Comparison of ENCODE assay signal across 15 mouse cellular contexts in the genomic region with DNA sequence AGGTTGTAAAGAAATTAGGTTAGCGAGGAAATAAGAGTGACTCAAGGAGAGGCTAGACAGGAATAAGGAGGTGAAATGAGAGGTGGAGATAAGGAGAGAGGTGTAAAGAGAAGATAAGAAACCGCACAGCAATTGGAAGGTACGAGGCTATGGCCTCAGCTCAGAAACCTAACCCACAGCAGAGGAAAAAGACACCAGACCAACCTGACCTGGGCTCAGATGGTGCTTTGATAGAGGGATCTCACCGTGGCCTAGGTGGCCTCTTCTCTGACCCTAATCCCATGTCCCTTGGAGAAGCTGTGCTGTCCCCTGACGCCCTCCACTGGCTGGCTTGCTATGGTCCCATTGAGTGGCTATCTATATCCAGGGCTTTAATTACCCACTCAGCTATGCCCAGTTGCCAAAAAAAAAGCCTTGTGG. TPM values are rescaled to one million over a fixed set of nuclear protein-coding genes. Genes with fewer than 3 reads are reported as not detected.
DNase-seq lines count a peak whose midpoint lies in the region; ATAC-seq lines count a peak whose summit lies in the region.
"Had no signal": no experiment of that assay in that cellular context is flagged by ENCODE, and none has a peak within 500 bp of the region (broad histone marks: within the 10 kb centered on the region; RNA-seq: fewer than 3 reads in every experiment).

No protein-coding gene starts in this region.

- intact Hi-C loops in heart, postnatal 14 days (cut with DNase I): loop anchor here (5.0 kb wide), 1 partner anchor 40 kb away; no protein-coding TSS in a partner anchor

- H3K27me3 ChIP-seq in heart, embryonic 13.5 days (replicated peaks): peaks cover 4% of the 10 kb centered on the region
- H3K27me3 ChIP-seq in liver, embryonic 12.5 days (replicated peaks): peaks cover 66% of the 10 kb centered on the region
- peaks cover 50% of the 10 kb centered on the region for H3K27me3 ChIP-seq in liver, embryonic 13.5 days

- no peaks in the 10 kb centered on the region for H3K36me3 ChIP-seq in heart, embryonic 13.5 days
- no peaks in the 10 kb centered on the region for H3K36me3 ChIP-seq in liver, embryonic 12.5 days
- H3K36me3 ChIP-seq in liver, embryonic 13.5 days: no peaks in the 10 kb centered on the region

- no peak for DNase-seq in heart, postnatal 14 days
- no peak for DNase-seq in liver
- DNase-seq in liver, embryonic 13.5 days: no peak
- DNase-seq in adrenal gland, postnatal 10 days: no peak
- no peak for DNase-seq in thymus, postnatal 36 days
- DNase-seq: cerebellum, postnatal 14 days; gastrocnemius, postnatal 25 days; right cerebral cortex, postnatal 25 days had no signal

- peak overlapping the region; percentile 77; the same call in 1 of the 2 replicates for H3K27ac ChIP-seq in heart, embryonic 13.5 days (replicated peaks)
- no peak overlapping the region for H3K27ac ChIP-seq in liver, embryonic 12.5 days
- H3K27ac ChIP-seq in brown adipose tissue, adult 24 weeks (replicated peaks; ENCODE audit: low read depth, low read length): peak overlapping the region; percentile 83
- H3K27ac ChIP-seq in liver, embryonic 13.5 days: no peak overlapping the region

- peak overlapping the region; percentile 24; the same call in 1 of the 2 replicates for H3K9ac ChIP-seq in heart, embryonic 13.5 days
- no peak overlapping the region for H3K9ac ChIP-seq in liver, embryonic 12.5 days
- no peak overlapping the region for H3K9ac ChIP-seq in liver, embryonic 13.5 days

- H3K4me2 ChIP-seq in heart, embryonic 13.5 days: peak overlapping the region; percentile 99
- peak overlapping the region; percentile 7; the same call in 1 of the 2 replicates for H3K4me2 ChIP-seq in liver, embryonic 12.5 days
- H3K4me2 ChIP-seq in liver, embryonic 13.5 days: no peak overlapping the region

- WGBS in heart, embryonic 13.5 days: 42% methylated on average over 5 of the region's 5 CpGs
- 17% methylated on average over 5 of the region's 5 CpGs for WGBS in liver, embryonic 12.5 days (ENCODE audit: insufficient replicate concordance)
- 19% methylated on average over 5 of the region's 5 CpGs for WGBS in liver, embryonic 13.5 days (ENCODE audit: insufficient replicate concordance)

- peaks cover 38% of the 10 kb centered on the region for H3K4me1 ChIP-seq in heart, embryonic 13.5 days
- H3K4me1 ChIP-seq in liver, embryonic 12.5 days: peaks cover 40% of the 10 kb centered on the region
- H3K4me1 ChIP-seq in brown adipose tissue, adult 24 weeks (ENCODE audit: control insufficient read depth, insufficient read depth, insufficient read length, low read length): peaks cover 7% of the 10 kb centered on the region; the same call in 1 of the 2 replicates
- peaks cover 39% of the 10 kb centered on the region for H3K4me1 ChIP-seq in liver, embryonic 13.5 days (replicated peaks)

- no peak overlapping the region for H3K4me3 ChIP-seq in heart, embryonic 13.5 days
- no peak overlapping the region for H3K4me3 ChIP-seq in liver, embryonic 12.5 days
- no peak overlapping the region for H3K4me3 ChIP-seq in brown adipose tissue, adult 24 weeks (ENCODE audit: insufficient read depth, low read depth, low read length)
- no peak overlapping the region for H3K4me3 ChIP-seq in liver, embryonic 13.5 days (replicated peaks)

- H3K9me3 ChIP-seq in heart, embryonic 13.5 days: no peaks in the 10 kb centered on the region
- no peaks in the 10 kb centered on the region for H3K9me3 ChIP-seq in liver, embryonic 12.5 days (replicated peaks)
- H3K9me3 ChIP-seq in liver, embryonic 13.5 days (replicated peaks): no peaks in the 10 kb centered on the region
- H3K9me3 ChIP-seq: megakaryocyte, embryonic 14.5 days had no signal

- no peak for ATAC-seq in heart, embryonic 13.5 days (ENCODE audit: extremely low read depth, insufficient number of reproducible peaks, low FRiP score, low TSS enrichment)
- ATAC-seq in liver, embryonic 12.5 days: peak; percentile 51
- ATAC-seq in liver, embryonic 13.5 days (ENCODE audit: low read depth): peak; percentile 39; the same call in 1 of the 2 replicates
- ATAC-seq: CD4-positive, CD25-positive, alpha-beta regulatory T cell, adult 4 months had no signal

RNA-seq across cellular contexts. Expression of gene Phldb1, which starts 2.9 kb away (rescaled TPM):
- 20.2 and 24.4 TPM in 2 replicates for polyA plus RNA-seq in heart, embryonic 13.5 days (2015; fragmentation: Nextera tagmentation; extraction: Ambion mirVana)
- total RNA-seq in heart, postnatal 14 days (2021): 100 to 1,000 TPM; 124 to 132 TPM
- 5.2 and 6.5 TPM in 2 replicates for polyA plus RNA-seq in liver, embryonic 12.5 days (2016; fragmentation: Nextera tagmentation; extraction: Ambion mirVana)
- polyA plus RNA-seq in brown adipose tissue, adult 24 weeks (2012; ENCODE audit: insufficient read depth, insufficient read length, missing spikeins): 19.6 and 27.6 TPM in 2 replicates
- polyA plus RNA-seq in liver, embryonic 13.5 days (2015; fragmentation: Nextera tagmentation; extraction: Ambion mirVana): 2.1 and 3.2 TPM in 2 replicates
- 10 to 100 TPM; 54.5 to 63.9 TPM for total RNA-seq in adrenal gland, postnatal 10 days (2021)

RNA-seq across cellular contexts. Expression of gene Arcn1, which starts 35.5 kb away (rescaled TPM):
- 114 and 119 TPM in 2 replicates for polyA plus RNA-seq in heart, embryonic 13.5 days (2015; fragmentation: Nextera tagmentation; extraction: Ambion mirVana)
- total RNA-seq in heart, postnatal 14 days (2021): 10 to 100 TPM; 80.1 to 88.6 TPM
- polyA plus RNA-seq in liver, embryonic 12.5 days (2016; fragmentation: Nextera tagmentation; extraction: Ambion mirVana): 127 TPM in 2 replicates
- 68.4 and 96.1 TPM in 2 replicates for polyA plus RNA-seq in brown adipose tissue, adult 24 weeks (2012; ENCODE audit: insufficient read depth, insufficient read length, missing spikeins)
- 87.3 and 113 TPM in 2 replicates for polyA plus RNA-seq in liver, embryonic 13.5 days (2015; fragmentation: Nextera tagmentation; extraction: Ambion mirVana)
- 100 to 1,000 TPM; 138 to 150 TPM for total RNA-seq in adrenal gland, postnatal 10 days (2021)

RNA-seq across cellular contexts. Expression of gene Ift46, which starts 35.6 kb away (rescaled TPM):
- polyA plus RNA-seq in heart, embryonic 13.5 days (2015; fragmentation: Nextera tagmentation; extraction: Ambion mirVana): 65.7 and 68.6 TPM in 2 replicates
- 10 to 100 TPM; 32.7 to 41.8 TPM for total RNA-seq in heart, postnatal 14 days (2021)
- polyA plus RNA-seq in liver, embryonic 12.5 days (2016; fragmentation: Nextera tagmentation; extraction: Ambion mirVana): 24.3 and 24.7 TPM in 2 replicates
- polyA plus RNA-seq in brown adipose tissue, adult 24 weeks (2012; ENCODE audit: insufficient read depth, insufficient read length, missing spikeins): 28.3 and 47.4 TPM in 2 replicates
- 21.7 and 22.4 TPM in 2 replicates for polyA plus RNA-seq in liver, embryonic 13.5 days (2015; fragmentation: Nextera tagmentation; extraction: Ambion mirVana)
- 10 to 100 TPM; 73.0 to 87.7 TPM for total RNA-seq in adrenal gland, postnatal 10 days (2021)

RNA-seq across cellular contexts. Expression of gene Treh, which starts 59.1 kb away (rescaled TPM):
- polyA plus RNA-seq in heart, embryonic 13.5 days (2015; fragmentation: Nextera tagmentation; extraction: Ambion mirVana): not detected in 2 replicates
- not detected for total RNA-seq in heart, postnatal 14 days (2021)
- not detected in 2 replicates for polyA plus RNA-seq in liver, embryonic 12.5 days (2016; fragmentation: Nextera tagmentation; extraction: Ambion mirVana)
- not detected in 2 replicates for polyA plus RNA-seq in brown adipose tissue, adult 24 weeks (2012; ENCODE audit: insufficient read depth, insufficient read length, missing spikeins)
- polyA plus RNA-seq in liver, embryonic 13.5 days (2015; fragmentation: Nextera tagmentation; extraction: Ambion mirVana): not detected in 2 replicates
- not detected for total RNA-seq in adrenal gland, postnatal 10 days (2021)
- total RNA-seq: gastrocnemius, postnatal 25 days had no signal
- polyA plus RNA-seq: CD4-positive, CD25-positive, alpha-beta regulatory T cell, adult 4 months; neural tube, embryonic 11.5 days; stomach, embryonic 16.5 days had no signal

Comparison
In these comparisons a context has a peak if more than half of its experiments do, and no peak if none do; other contexts are left out.
1. H3K27ac ChIP-seq: peak in heart, embryonic 13.5 days (single experiment) and brown adipose tissue, adult 24 weeks (single experiment); none in liver, embryonic 12.5 days (single experiment) and liver, embryonic 13.5 days (single experiment).